Mouse (Mus musculus) kidney, embryonic 14.5 days (tissue): ENCODE results near the gene Gm3500. TPM values are rescaled to one million over a fixed set of nuclear protein-coding genes. Genes with fewer than 3 reads are reported as not detected.
"Not testable (repeated sequence)": the region's sequence is repeated elsewhere in the genome, so short reads cannot be mapped to it uniquely, and the experiment has no call there.

Experiments used
- ATAC-seq: fragments of 200-750 bp; cut with Nextera tagmentation; 2 replicates; pipeline ENCODE4 v1.8.0; 2017; ENCODE audit warnings: moderate number of reproducible peaks, mild to moderate bottlenecking, moderate TSS enrichment, moderate library complexity; ENCODE audit not compliant: low FRiP score, low TSS enrichment
- H3K27ac ChIP-seq: fragments of 300-500 bp; sonication (generic); 2 replicates; pipeline ENCODE4 v1.5.1; 2014; ENCODE audit warnings: low read depth, mild to moderate bottlenecking, low read length, moderate library complexity, mixed read lengths
- H3K27me3 ChIP-seq: fragments of 300-500 bp; sonication (generic); 2 replicates; pipeline ENCODE4 v1.6.1; 2014; ENCODE audit warnings: mild to moderate bottlenecking, low read length; ENCODE audit not compliant: control insufficient read depth, insufficient read depth
- H3K36me3 ChIP-seq: fragments of 300-500 bp; sonication (generic); 2 replicates; pipeline ENCODE4 v1.6.1; 2014; ENCODE audit warnings: low read length, mixed read lengths; ENCODE audit not compliant: control insufficient read depth, insufficient read depth
- H3K4me1 ChIP-seq: fragments of 300-500 bp; sonication (generic); 2 replicates; pipeline ENCODE4 v1.6.1; 2014; ENCODE audit warnings: low read length, mixed read lengths; ENCODE audit not compliant: control insufficient read depth, insufficient read depth
- H3K4me2 ChIP-seq: fragments of 300-500 bp; sonication (generic); replicated peaks from 2 replicates; pipeline ENCODE4 v1.6.1; 2014; ENCODE audit warnings: low read depth, mild to moderate bottlenecking, low read length
- H3K4me3 ChIP-seq: fragments of 300-500 bp; sonication (generic); 2 replicates; pipeline ENCODE4 v1.5.1; 2014; ENCODE audit warnings: mild to moderate bottlenecking, low read length
- H3K9ac ChIP-seq: fragments of 300-500 bp; sonication (generic); 2 replicates; pipeline ENCODE4 v1.6.1; 2014; ENCODE audit warnings: low read depth, mild to moderate bottlenecking, low read length, moderate library complexity
- H3K9me3 ChIP-seq: fragments of 300-500 bp; sonication (generic); 2 replicates; pipeline ENCODE4 v1.6.1; 2016; ENCODE audit warnings: low read length; ENCODE audit not compliant: control insufficient read depth
- WGBS: fragments of 180-500 bp; shearing (Covaris S2); extraction: QIAGEN DNeasy Blood & Tissue Kit; methylation state at CpG from one replicate; pipeline ENCODE4 v1.1.7; 2014; 5-methylcytosine and 5-hydroxymethylcytosine counted together
- polyA plus RNA-seq: library from polyadenylated mRNA; unstranded; fragments of >200 nt; fragmentation: Nextera tagmentation; extraction: Ambion mirVana; gene quantifications from 2 replicates; pipeline ENCODE4 v1.2.1, GENCODE M21; 2014

The Gm3500 gene
- 0.47 TPM in 1 of 2 replicates, not detected in the other for polyA plus RNA-seq

GRCm38 (mm10) chr14:5388949-5389348 is at the start of gene Gm3500:
Gene Gm3500 (minus strand): TSS chr14:5389049.
- H3K27ac ChIP-seq, H3K4me3 ChIP-seq, ATAC-seq, H3K4me1 ChIP-seq, H3K27me3 ChIP-seq, H3K9me3 ChIP-seq, H3K36me3 ChIP-seq, H3K4me2 ChIP-seq, H3K9ac ChIP-seq: not testable (repeated sequence)
- no CpG with 5 or more reads among the region's 37 CpGs for WGBS

GRCm38 (mm10) chr14:5334828-5335227 is 54.0 kb downstream of the Gm3500 start, which contains the start of gene Gm3542:
Gene Gm3542 (minus strand): TSS chr14:5334928.
- H3K36me3 ChIP-seq, H3K4me3 ChIP-seq, H3K9ac ChIP-seq, H3K9me3 ChIP-seq, ATAC-seq, H3K4me1 ChIP-seq, H3K27ac ChIP-seq, H3K27me3 ChIP-seq, H3K4me2 ChIP-seq: not testable (repeated sequence)
- no CpG with 5 or more reads among the region's 2 CpGs for WGBS

Other genes starting within 250 kb of the Gm3500 start
- gene Gm3317, start 224.5 kb downstream of the Gm3500 start, polyA plus RNA-seq, result not detected in 2 replicates
- gene Gm8271, start 203.3 kb downstream of the Gm3500 start, polyA plus RNA-seq, result not detected in 2 replicates
- gene Gm3526, start 128.5 kb downstream of the Gm3500 start, polyA plus RNA-seq, result not detected in 2 replicates
- gene Gm3542, start 54.1 kb downstream of the Gm3500 start, polyA plus RNA-seq, result not detected in 2 replicates
- 0.61 and 1.2 TPM in 2 replicates for gene Gm3194, start 66.4 kb upstream of the Gm3500 start, polyA plus RNA-seq
- gene Gm8246, start 88.8 kb upstream of the Gm3500 start, polyA plus RNA-seq, result not detected in 2 replicates
- gene Gm3187, start 95.2 kb upstream of the Gm3500 start, polyA plus RNA-seq, result not detected in 2 replicates
- gene Gm3488, start 112.6 kb upstream of the Gm3500 start, polyA plus RNA-seq, result 1.2 and 1.3 TPM in 2 replicates
- not detected in 2 replicates for gene Gm3532, start 149.4 kb upstream of the Gm3500 start, polyA plus RNA-seq
- gene Gm8265, start 244.0 kb upstream of the Gm3500 start, polyA plus RNA-seq, result not detected in 2 replicates